Mouse (Mus musculus): ENCODE measurements around the gene Ipo7. TPM values are rescaled to one million over a fixed set of nuclear protein-coding genes. Genes with fewer than 3 reads are reported as not detected.
"Not testable (repeated sequence)": the region's sequence is repeated elsewhere in the genome, so short reads cannot be mapped to it uniquely, and the experiment has no call there.

Gene Ipo7
- total RNA-seq (2021): 10 to 100 TPM; 95.6 to 96.4 TPM

- DNase-seq: peak; percentile 89 to 91
- intact Hi-C loops (cut with DNase I): loop anchor here (1.0 to 2.0 kb wide), 2 partner anchors 31 to 43 kb away; partner anchors contain the start of genes Tmem41b and Zfp143
Observed at GRCm38 (mm10) chr7:110018117-110018630, at the start of gene Ipo7. Gene Ipo7 (plus strand): TSS chr7:110018274.

- no peak for DNase-seq
- intact Hi-C loops (cut with DNase I): loop anchor here (5.0 to 10.0 kb wide), 2 partner anchors 153 to 444 kb away; partner anchors contain the start of gene Wee1
Observed at GRCm38 (mm10) chr7:109968924-109969450, 49.1 kb upstream of the Ipo7 start.

- intact Hi-C loops (cut with DNase I): loop anchor here (5.0 to 10.0 kb wide), 2 partner anchors 153 to 445 kb away; partner anchors contain the start of gene Wee1
- no peak for DNase-seq
Observed at GRCm38 (mm10) chr7:109969542-109969941, 48.5 kb upstream of the Ipo7 start.

GRCm38 (mm10) chr7:109975966-109976715, 41.9 kb upstream of the Ipo7 start:
- intact Hi-C loops (cut with DNase I): no loop called here
- no peak for DNase-seq

- DNase-seq: peak in 1 of 2 experiments; percentile 30
- intact Hi-C loops (cut with DNase I): not testable (repeated sequence)
Observed at GRCm38 (mm10) chr7:109977131-109977530, 40.9 kb upstream of the Ipo7 start.

- intact Hi-C loops (cut with DNase I): loop anchor here (2.0 kb wide), 1 partner anchor 24 kb away; the partner anchor contains the start of gene Dennd5a
- DNase-seq: not testable (repeated sequence)
Observed at GRCm38 (mm10) chr7:109984608-109985007, 33.5 kb upstream of the Ipo7 start.

GRCm38 (mm10) chr7:109985661-109986132, 32.4 kb upstream of the Ipo7 start:
- intact Hi-C loops (cut with DNase I): loop anchor here (2.0 kb wide), 3 partner anchors 25 to 75 kb away; partner anchors contain the start of genes Dennd5a, Ipo7 and Zfp143
- DNase-seq: no peak

GRCm38 (mm10) chr7:109986133-109986669, 31.9 kb upstream of the Ipo7 start:
- intact Hi-C loops (cut with DNase I): loop anchor here (2.0 kb wide), 2 partner anchors 33 to 75 kb away; partner anchors contain the start of genes Ipo7 and Zfp143
- DNase-seq: peak; percentile 98 to 99

GRCm38 (mm10) chr7:109986775-109987174, 31.3 kb upstream of the Ipo7 start, which contains the start of gene Tmem41b:
Gene Tmem41b (minus strand): TSS chr7:109986929.
- intact Hi-C loops (cut with DNase I): loop anchor here (2.0 kb wide), 2 partner anchors 32 to 74 kb away; partner anchors contain the start of genes Ipo7 and Zfp143
- DNase-seq: not testable (repeated sequence)

- DNase-seq: no peak
- intact Hi-C loops (cut with DNase I): no loop called here
Observed at GRCm38 (mm10) chr7:109991286-109991685, 26.8 kb upstream of the Ipo7 start.

- DNase-seq: peak; percentile 37 to 55
- intact Hi-C loops (cut with DNase I): no loop called here
Observed at GRCm38 (mm10) chr7:109993157-109993959, 24.7 kb upstream of the Ipo7 start.

- DNase-seq: no peak
- intact Hi-C loops (cut with DNase I): no loop called here
Observed at GRCm38 (mm10) chr7:109998388-109998787, 19.7 kb upstream of the Ipo7 start.

GRCm38 (mm10) chr7:110002092-110002491, 16.0 kb upstream of the Ipo7 start:
- no peak for DNase-seq
- intact Hi-C loops (cut with DNase I): no loop called here

GRCm38 (mm10) chr7:110002968-110003367, 15.1 kb upstream of the Ipo7 start:
- intact Hi-C loops (cut with DNase I): no loop called here

GRCm38 (mm10) chr7:110005976-110006375, 12.1 kb upstream of the Ipo7 start:
- intact Hi-C loops (cut with DNase I): no loop called here
- no peak for DNase-seq

More at GRCm38 (mm10) chr7:110002968-110003367, 15.1 kb upstream of the Ipo7 start:
- DNase-seq: peak; percentile 44 to 52

- intact Hi-C loops (cut with DNase I): no loop called here
- DNase-seq: no peak
Observed at GRCm38 (mm10) chr7:110006471-110007195, 11.4 kb upstream of the Ipo7 start.

GRCm38 (mm10) chr7:110008513-110008912, 9.6 kb upstream of the Ipo7 start:
- intact Hi-C loops (cut with DNase I): no loop called here

GRCm38 (mm10) chr7:110009084-110009483, 9.0 kb upstream of the Ipo7 start:
- intact Hi-C loops (cut with DNase I): no loop called here
- no peak for DNase-seq

More at GRCm38 (mm10) chr7:110008513-110008912, 9.6 kb upstream of the Ipo7 start:
- no peak for DNase-seq

- DNase-seq: no peak
- intact Hi-C loops (cut with DNase I): no loop called here
Observed at GRCm38 (mm10) chr7:110011417-110011816, 6.7 kb upstream of the Ipo7 start.
